Mouse (Mus musculus) cortical plate, adult 2 months (tissue): ENCODE measurements around the gene Zfyve16.

Experiments
- CTCF ChIP-seq: fragments of 200-500 bp; IDR thresholded peaks from 2 replicates; pipeline ENCODE4 v1.5.1; 2011; ENCODE audit warnings: mild to moderate bottlenecking, control low read depth, low read length; ENCODE audit not compliant: insufficient read depth; ENCODE audit errors: extremely low read depth
- POLR2A ChIP-seq: fragments of 200-500 bp; IDR thresholded peaks from 2 replicates; pipeline ENCODE4 v1.6.1; 2011; ENCODE audit warnings: mild to moderate bottlenecking, low read length, control low read depth; ENCODE audit not compliant: insufficient read depth; ENCODE audit errors: extremely low read depth

DNA sequence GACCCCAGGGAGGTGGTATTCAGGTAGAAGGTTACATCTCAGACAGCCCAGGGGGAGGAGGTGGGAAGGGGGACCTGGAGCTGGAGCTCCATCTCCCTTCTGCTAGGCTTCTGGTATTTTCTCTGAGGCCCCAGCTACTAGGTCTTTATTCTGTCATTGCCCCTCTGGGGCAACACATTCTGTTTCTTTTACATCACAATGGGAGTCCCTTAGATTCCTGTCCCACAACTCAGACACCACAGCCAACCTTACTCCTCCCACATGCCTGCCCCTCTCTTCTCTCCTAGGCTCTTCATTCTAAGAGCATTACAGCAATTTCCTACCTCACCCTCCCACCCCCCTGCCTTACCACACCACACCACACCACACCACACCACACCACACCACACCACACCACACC lies 45.4 kb upstream of the Zfyve16 start, which contains the start of gene Spz1:
- TF ChIP-seq CTCF (no peak), POLR2A (no peak)
